Mouse (Mus musculus): ENCODE results near the gene Lix1l. TPM values are rescaled to one million over a fixed set of nuclear protein-coding genes. Genes with fewer than 3 reads are reported as not detected.

Gene Lix1l
- total and polyA plus RNA-seq, 3 experiments = 24.7 to 25.3 (median 25.2) TPM

DNA sequence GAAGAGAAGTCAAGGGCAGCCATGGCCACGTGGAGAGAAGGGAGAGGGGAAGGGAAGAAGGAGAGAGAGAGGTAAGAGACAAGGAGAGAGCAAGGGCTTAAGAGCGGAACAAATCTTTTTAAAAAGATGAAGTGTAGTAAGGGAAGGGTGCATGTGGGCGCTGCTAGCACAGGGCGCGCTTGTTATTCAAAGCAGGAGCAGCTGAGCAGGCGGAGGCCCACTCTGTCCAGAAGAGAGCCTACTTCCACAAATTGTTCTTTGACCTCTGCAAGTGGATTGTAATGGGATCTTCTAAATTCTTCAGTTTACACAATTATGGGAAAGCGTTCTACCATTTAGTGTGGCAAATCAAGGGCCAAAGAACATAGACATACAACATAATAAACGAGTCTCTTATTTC, 32.3 kb upstream of the Lix1l start:
- peak; percentile 32 to 54 for DNase-seq
- no peaks in the 10 kb centered on the region for H3K79me2 ChIP-seq (replicated peaks; ENCODE audit: control insufficient read depth, insufficient read depth, low read length)
- intact Hi-C loops (cut with DNase I) = no loop called here

DNA sequence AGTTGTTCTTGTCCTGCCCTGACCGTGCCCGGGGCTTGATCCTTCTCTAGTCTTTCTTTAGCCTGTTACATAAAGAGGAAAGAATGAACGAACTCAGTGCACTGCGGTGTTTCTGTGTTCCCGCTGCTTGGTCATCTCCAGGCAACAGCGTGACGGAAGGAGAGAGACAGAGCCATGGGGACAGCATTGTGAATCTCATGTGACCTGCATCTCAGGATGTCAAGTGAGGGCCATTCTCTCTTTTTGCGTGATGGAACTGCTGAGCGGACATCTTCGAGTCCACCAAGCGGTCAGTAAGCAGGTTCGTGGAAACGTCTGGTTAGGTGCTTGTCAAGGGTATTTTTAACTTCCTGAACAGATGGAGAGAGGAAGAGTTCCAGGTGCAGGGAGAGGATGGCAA, 31.4 kb upstream of the Lix1l start:
- peak overlapping the region; percentile 39; the same call in 1 of the 2 replicates for H3K4me3 ChIP-seq
- DNase-seq = peak; percentile 52 to 68
- H3K4me1 ChIP-seq (ENCODE audit: control insufficient read depth, insufficient read depth, low read length) = peaks cover 42% of the 10 kb centered on the region
- H3K79me2 ChIP-seq (replicated peaks; ENCODE audit: control insufficient read depth, insufficient read depth, low read length) = no peaks in the 10 kb centered on the region
- H3K27me3 ChIP-seq (ENCODE audit: control insufficient read depth, insufficient read depth, low read length) = no peaks in the 10 kb centered on the region
- H3K27ac ChIP-seq = peak overlapping the region; percentile 100
- 62% methylated on average over 13 of the region's 13 CpGs for WGBS
- intact Hi-C loops (cut with DNase I) = no loop called here
- TF ChIP-seq EP300 (IDR thresholded peaks at IDR 0.05; ENCODE audit: insufficient read depth, low read depth, low read length) = peak; percentile 97
- 0 out of 2 replicates have a peak, but pooled peaks have one; percentile 28 for TF ChIP-seq POLR2A (IDR thresholded peaks at IDR 0.05; ENCODE audit: insufficient read depth, low read depth, low read length)
- no peak for TF ChIP-seq CTCF (IDR thresholded peaks at IDR 0.05)
- peak overlapping the region; percentile 21 for H3K9ac ChIP-seq (ENCODE audit: low read depth, low read length)
- no peaks in the 10 kb centered on the region; the same call in 1 of the 2 replicates for H3K36me3 ChIP-seq (ENCODE audit: control insufficient read depth, insufficient read depth, low read length)

More for the DNA sequence above, 32.3 kb upstream of the Lix1l start:
- WGBS = 56% methylated on average over 8 of the region's 8 CpGs
- Histone ChIP-seq H3K27ac (peak overlapping the region; percentile 100), H3K4me3 (no peak overlapping the region), H3K4me1 (ENCODE audit: control insufficient read depth, insufficient read depth, low read length) (peaks cover 42% of the 10 kb centered on the region), H3K27me3 (ENCODE audit: control insufficient read depth, insufficient read depth, low read length) (no peaks in the 10 kb centered on the region), H3K9ac (ENCODE audit: low read depth, low read length) (no peak overlapping the region), H3K36me3 (ENCODE audit: control insufficient read depth, insufficient read depth, low read length) (peaks cover 2% of the 10 kb centered on the region; the same call in 1 of the 2 replicates)
- no peak for TF ChIP-seq CTCF (IDR thresholded peaks at IDR 0.05)
- TF ChIP-seq POLR2A (IDR thresholded peaks at IDR 0.05; ENCODE audit: insufficient read depth, low read depth, low read length) = no peak
- no peak for TF ChIP-seq EP300 (IDR thresholded peaks at IDR 0.05; ENCODE audit: insufficient read depth, low read depth, low read length)

- Histone ChIP-seq H3K9ac (ENCODE audit: low read depth, low read length) (peak overlapping the region; percentile 21), H3K4me1 (ENCODE audit: control insufficient read depth, insufficient read depth, low read length) (peaks cover 42% of the 10 kb centered on the region), H3K27me3 (ENCODE audit: control insufficient read depth, insufficient read depth, low read length) (no peaks in the 10 kb centered on the region), H3K36me3 (ENCODE audit: control insufficient read depth, insufficient read depth, low read length) (no peaks in the 10 kb centered on the region; the same call in 1 of the 2 replicates), H3K27ac (peak overlapping the region; percentile 100), H3K4me3 (peak overlapping the region; percentile 39), H3K79me2 (replicated peaks; ENCODE audit: control insufficient read depth, insufficient read depth, low read length) (no peaks in the 10 kb centered on the region)
- TF ChIP-seq CTCF (IDR thresholded peaks at IDR 0.05) = no peak
- TF ChIP-seq POLR2A (IDR thresholded peaks at IDR 0.05; ENCODE audit: insufficient read depth, low read depth, low read length) = no peak
- no peak for TF ChIP-seq EP300 (IDR thresholded peaks at IDR 0.05; ENCODE audit: insufficient read depth, low read depth, low read length)
- DNase-seq = no peak
- whole genome bisulfite sequencing = 71% methylated on average over 11 of the region's 11 CpGs
- intact Hi-C loops (cut with DNase I) = no loop called here
Observed at GRCm38 (mm10) chr3:96569966-96570605, 30.9 kb upstream of the Lix1l start.

- Histone ChIP-seq H3K36me3 (ENCODE audit: control insufficient read depth, insufficient read depth, low read length) (no peaks in the 10 kb centered on the region; the same call in 1 of the 2 replicates), H3K27ac (peak overlapping the region; percentile 100), H3K79me2 (replicated peaks; ENCODE audit: control insufficient read depth, insufficient read depth, low read length) (no peaks in the 10 kb centered on the region), H3K27me3 (ENCODE audit: control insufficient read depth, insufficient read depth, low read length) (no peaks in the 10 kb centered on the region), H3K4me1 (ENCODE audit: control insufficient read depth, insufficient read depth, low read length) (peaks cover 46% of the 10 kb centered on the region), H3K9ac (ENCODE audit: low read depth, low read length) (peak overlapping the region; percentile 10; the same call in 1 of the 2 replicates), H3K4me3 (peak overlapping the region; percentile 4; the same call in 1 of the 2 replicates)
- peak; percentile 44 to 45 for DNase-seq
- WGBS = 21% methylated on average over 7 of the region's 7 CpGs
- TF ChIP-seq CTCF (IDR thresholded peaks at IDR 0.05) = no peak
- no peak; the same call in 1 of the 2 replicates for TF ChIP-seq POLR2A (IDR thresholded peaks at IDR 0.05; ENCODE audit: insufficient read depth, low read depth, low read length)
- no peak for TF ChIP-seq EP300 (IDR thresholded peaks at IDR 0.05; ENCODE audit: insufficient read depth, low read depth, low read length)
- intact Hi-C loops (cut with DNase I) = no loop called here
Observed at GRCm38 (mm10) chr3:96570643-96571042, 30.3 kb upstream of the Lix1l start.

GRCm38 (mm10) chr3:96571336-96571735, 29.6 kb upstream of the Lix1l start:
- H3K27me3 ChIP-seq (ENCODE audit: control insufficient read depth, insufficient read depth, low read length) = no peaks in the 10 kb centered on the region
- H3K79me2 ChIP-seq (replicated peaks; ENCODE audit: control insufficient read depth, insufficient read depth, low read length) = no peaks in the 10 kb centered on the region
- H3K9ac ChIP-seq (ENCODE audit: low read depth, low read length) = peak overlapping the region; percentile 10; the same call in 1 of the 2 replicates
- no peaks in the 10 kb centered on the region; the same call in 1 of the 2 replicates for H3K36me3 ChIP-seq (ENCODE audit: control insufficient read depth, insufficient read depth, low read length)
- H3K27ac ChIP-seq = peak overlapping the region; percentile 100
- intact Hi-C loops (cut with DNase I) = no loop called here
- 39% methylated on average over 2 of the region's 2 CpGs for WGBS
- peak in 1 of 2 experiments; percentile 31 for DNase-seq
- peaks cover 50% of the 10 kb centered on the region for H3K4me1 ChIP-seq (ENCODE audit: control insufficient read depth, insufficient read depth, low read length)
- H3K4me3 ChIP-seq = no peak overlapping the region
- TF ChIP-seq CTCF (IDR thresholded peaks at IDR 0.05) = no peak
- no peak for TF ChIP-seq EP300 (IDR thresholded peaks at IDR 0.05; ENCODE audit: insufficient read depth, low read depth, low read length)
- TF ChIP-seq POLR2A (IDR thresholded peaks at IDR 0.05; ENCODE audit: insufficient read depth, low read depth, low read length) = no peak

Measured in heart, adult 2 months (tissue).